Mouse (Mus musculus) lung, adult 2 months (tissue): ENCODE results near the gene Ak7.

Experiments used
- CTCF ChIP-seq: fragments of 200-500 bp; IDR thresholded peaks from 2 replicates; pipeline ENCODE4 v1.5.1; 2011; ENCODE audit warnings: mild to moderate bottlenecking, low read length, control low read depth; ENCODE audit not compliant: insufficient read depth
- POLR2A ChIP-seq: fragments of 200-500 bp; IDR thresholded peaks from 2 replicates; pipeline ENCODE4 v1.6.1; 2011; ENCODE audit warnings: low read depth, mild to moderate bottlenecking, control low read depth, low read length, borderline replicate concordance; ENCODE audit errors: extremely low read depth

GRCm38 (mm10) chr12:105789885-105790284, 84.1 kb downstream of the Ak7 start:
- TF ChIP-seq CTCF (no peak), POLR2A (no peak)
